Mouse (Mus musculus) limb, embryonic 15.5 days (tissue): ENCODE measurements around the gene Med9. TPM values are rescaled to one million over a fixed set of nuclear protein-coding genes. Genes with fewer than 3 reads are reported as not detected.
A peak's percentile ranks its signal among the peaks of the same experiment; 100 is the strongest.
"Not testable (repeated sequence)": the region's sequence is repeated elsewhere in the genome, so short reads cannot be mapped to it uniquely, and the experiment has no call there.

Experiments used
- ATAC-seq: fragments of 200-750 bp; cut with Nextera tagmentation; 2 replicates; pipeline ENCODE4 v1.8.0; 2017; ENCODE audit warnings: low read depth, moderate TSS enrichment; ENCODE audit not compliant: insufficient number of reproducible peaks, low FRiP score, low TSS enrichment
- H3K27ac ChIP-seq: fragments of 300-500 bp; sonication (generic); 2 replicates; pipeline ENCODE4 v1.5.1; 2015; ENCODE audit warnings: moderate library complexity, mild to moderate bottlenecking, inconsistent platforms
- H3K27me3 ChIP-seq: fragments of 300-500 bp; sonication (generic); 2 replicates; pipeline ENCODE4 v1.6.1; 2015; ENCODE audit warnings: inconsistent platforms
- H3K36me3 ChIP-seq: fragments of 300-500 bp; sonication (generic); 2 replicates; pipeline ENCODE4 v1.6.1; 2015; ENCODE audit warnings: inconsistent platforms
- H3K4me1 ChIP-seq: fragments of 300-500 bp; sonication (generic); 2 replicates; pipeline ENCODE4 v1.6.1; 2015; ENCODE audit warnings: inconsistent platforms
- H3K4me2 ChIP-seq: fragments of 300-500 bp; sonication (generic); 2 replicates; pipeline ENCODE4 v1.6.1; 2015; ENCODE audit warnings: mild to moderate bottlenecking, inconsistent platforms
- H3K4me3 ChIP-seq: fragments of 300-500 bp; sonication (generic); 2 replicates; pipeline ENCODE4 v1.5.1; 2015; ENCODE audit warnings: mild to moderate bottlenecking, inconsistent platforms
- H3K9ac ChIP-seq: fragments of 300-500 bp; sonication (generic); 2 replicates; pipeline ENCODE4 v1.6.1; 2015; ENCODE audit warnings: inconsistent platforms
- H3K9me3 ChIP-seq: fragments of 300-500 bp; sonication (generic); 2 replicates; pipeline ENCODE4 v1.6.1; 2016; ENCODE audit warnings: inconsistent platforms
- WGBS: fragments of 180-500 bp; shearing (Covaris S2); methylation state at CpG from one replicate; pipeline ENCODE4 v1.1.7; 2015; 5-methylcytosine and 5-hydroxymethylcytosine counted together
- polyA plus RNA-seq: library from polyadenylated mRNA; unstranded; fragments of >200 nt; fragmentation: Nextera tagmentation; extraction: Ambion mirVana; gene quantifications from 2 replicates; pipeline ENCODE4 v1.2.1, GENCODE M21; 2015

The Med9 gene
- polyA plus RNA-seq, 1 experiment from 2014 or later, result 35.0 TPM

- Histone ChIP-seq H3K36me3 (no peaks in the 10 kb centered on the region), H3K4me2 (no peak overlapping the region), H3K27me3 (no peaks in the 10 kb centered on the region), H3K9me3 (no peaks in the 10 kb centered on the region), H3K27ac (no peak overlapping the region), H3K9ac (no peak overlapping the region), H3K4me1 (peaks cover 3% of the 10 kb centered on the region; the same call in 1 of the 2 replicates), H3K4me3 (no peak overlapping the region)
- ATAC-seq, result no peak
- WGBS, result 62% methylated on average over 5 of the region's 5 CpGs
These were observed 27.7 kb upstream of the Med9 start for GRCm38 (mm10) chr11:59920331-59920730.

GRCm38 (mm10) chr11:59921265-59921664 is 26.7 kb upstream of the Med9 start:
- Histone ChIP-seq H3K9me3 (no peaks in the 10 kb centered on the region), H3K27ac (no peak overlapping the region), H3K4me2 (no peak overlapping the region), H3K9ac (no peak overlapping the region), H3K4me3 (no peak overlapping the region), H3K36me3 (no peaks in the 10 kb centered on the region), H3K4me1 (peaks cover 3% of the 10 kb centered on the region; the same call in 1 of the 2 replicates), H3K27me3 (no peaks in the 10 kb centered on the region)
- no peak for ATAC-seq
- WGBS, result 10% methylated on average over 7 of the region's 7 CpGs

GRCm38 (mm10) chr11:59930031-59930430 is 18.0 kb upstream of the Med9 start:
- H3K9ac ChIP-seq, result no peak overlapping the region

GRCm38 (mm10) chr11:59932560-59933337 is 15.3 kb upstream of the Med9 start:
- WGBS, result 57% methylated on average over 9 of the region's 9 CpGs
- Histone ChIP-seq H3K36me3 (no peaks in the 10 kb centered on the region), H3K9ac (no peak overlapping the region), H3K27ac (no peak overlapping the region), H3K4me1 (0 out of 2 replicates have a peak, but pooled peaks cover 3% of the 10 kb centered on the region), H3K9me3 (no peaks in the 10 kb centered on the region), H3K27me3 (0 out of 2 replicates have a peak, but pooled peaks cover 3% of the 10 kb centered on the region), H3K4me2 (no peak overlapping the region), H3K4me3 (no peak overlapping the region)
- ATAC-seq, result no peak

More at GRCm38 (mm10) chr11:59930031-59930430, 18.0 kb upstream of the Med9 start:
- 0 out of 2 replicates have a peak, but pooled peaks cover 3% of the 10 kb centered on the region for H3K27me3 ChIP-seq
- ATAC-seq, result no peak
- H3K4me1 ChIP-seq, result 0 out of 2 replicates have a peak, but pooled peaks cover 3% of the 10 kb centered on the region
- no peaks in the 10 kb centered on the region for H3K9me3 ChIP-seq
- H3K4me3 ChIP-seq, result no peak overlapping the region
- no peak overlapping the region for H3K4me2 ChIP-seq
- H3K27ac ChIP-seq, result no peak overlapping the region
- 42% methylated on average over 4 of the region's 4 CpGs for WGBS
- H3K36me3 ChIP-seq, result no peaks in the 10 kb centered on the region

- Histone ChIP-seq H3K4me2 (no peak overlapping the region), H3K9me3 (no peaks in the 10 kb centered on the region), H3K27ac (no peak overlapping the region), H3K4me3 (no peak overlapping the region), H3K4me1 (0 out of 2 replicates have a peak, but pooled peaks cover 3% of the 10 kb centered on the region), H3K36me3 (no peaks in the 10 kb centered on the region), H3K27me3 (0 out of 2 replicates have a peak, but pooled peaks cover 3% of the 10 kb centered on the region), H3K9ac (no peak overlapping the region)
- 48% methylated on average over 12 of the region's 12 CpGs for WGBS
- ATAC-seq, result no peak
These were observed 14.1 kb upstream of the Med9 start for GRCm38 (mm10) chr11:59933943-59934342.

GRCm38 (mm10) chr11:59937023-59937422 is 11.0 kb upstream of the Med9 start:
- no peak for ATAC-seq
- 90% methylated on average over 3 of the region's 3 CpGs for WGBS
- Histone ChIP-seq H3K4me1 (0 out of 2 replicates have a peak, but pooled peaks cover 3% of the 10 kb centered on the region), H3K27me3 (0 out of 2 replicates have a peak, but pooled peaks cover 3% of the 10 kb centered on the region), H3K9me3 (no peaks in the 10 kb centered on the region), H3K36me3 (no peaks in the 10 kb centered on the region), H3K27ac (no peak overlapping the region), H3K9ac (no peak overlapping the region), H3K4me3 (no peak overlapping the region), H3K4me2 (no peak overlapping the region)

GRCm38 (mm10) chr11:59937615-59938014 is 10.4 kb upstream of the Med9 start:
- Histone ChIP-seq H3K27me3 (0 out of 2 replicates have a peak, but pooled peaks cover 3% of the 10 kb centered on the region), H3K4me3 (no peak overlapping the region), H3K27ac (no peak overlapping the region), H3K4me1 (no peaks in the 10 kb centered on the region), H3K36me3 (no peaks in the 10 kb centered on the region), H3K9me3 (no peaks in the 10 kb centered on the region), H3K9ac (no peak overlapping the region), H3K4me2 (no peak overlapping the region)
- no peak for ATAC-seq
- 46% methylated on average over 2 of the region's 2 CpGs for WGBS

- no peak overlapping the region for H3K9ac ChIP-seq
- H3K27ac ChIP-seq, result no peak overlapping the region
- no peaks in the 10 kb centered on the region for H3K36me3 ChIP-seq
- 75% methylated on average over 1 of the region's 1 CpGs for WGBS
- no peaks in the 10 kb centered on the region for H3K27me3 ChIP-seq
- ATAC-seq, result no peak
- no peaks in the 10 kb centered on the region for H3K9me3 ChIP-seq
- no peaks in the 10 kb centered on the region for H3K4me1 ChIP-seq
- no peak overlapping the region for H3K4me3 ChIP-seq
- H3K4me2 ChIP-seq, result no peak overlapping the region
These were observed 8.2 kb upstream of the Med9 start for GRCm38 (mm10) chr11:59939821-59940220.

GRCm38 (mm10) chr11:59940645-59941044 is 7.4 kb upstream of the Med9 start:
- ATAC-seq, result no peak
- Histone ChIP-seq H3K9me3 (no peaks in the 10 kb centered on the region), H3K27ac (no peak overlapping the region), H3K4me2 (no peak overlapping the region), H3K4me3 (no peak overlapping the region), H3K9ac (no peak overlapping the region), H3K4me1 (no peaks in the 10 kb centered on the region), H3K27me3 (no peaks in the 10 kb centered on the region), H3K36me3 (no peaks in the 10 kb centered on the region)
- WGBS, result 74% methylated on average over 3 of the region's 3 CpGs

GRCm38 (mm10) chr11:59941391-59941790 is 6.6 kb upstream of the Med9 start:
- no peak overlapping the region for H3K27ac ChIP-seq
- 27% methylated on average over 3 of the region's 3 CpGs for WGBS
- no peaks in the 10 kb centered on the region for H3K9me3 ChIP-seq
- H3K4me3 ChIP-seq, result no peak overlapping the region
- no peak overlapping the region for H3K9ac ChIP-seq
- ATAC-seq, result no peak
- H3K36me3 ChIP-seq, result no peaks in the 10 kb centered on the region
- H3K27me3 ChIP-seq, result no peaks in the 10 kb centered on the region
- H3K4me1 ChIP-seq, result no peaks in the 10 kb centered on the region
- no peak overlapping the region for H3K4me2 ChIP-seq

- H3K4me2 ChIP-seq, H3K9ac ChIP-seq, ATAC-seq, H3K27ac ChIP-seq, H3K9me3 ChIP-seq, H3K36me3 ChIP-seq, H3K27me3 ChIP-seq, H3K4me3 ChIP-seq: not testable (repeated sequence)
- H3K4me1 ChIP-seq, result peaks cover 16% of the 10 kb centered on the region
- WGBS, result 85% methylated on average over 10 of the region's 10 CpGs
These were observed 3.2 kb upstream of the Med9 start for GRCm38 (mm10) chr11:59944855-59945254.

GRCm38 (mm10) chr11:59948401-59948767 is 378 bp downstream of the Med9 start:
- peak overlapping the region; percentile 79 for H3K27ac ChIP-seq

More at GRCm38 (mm10) chr11:59948401-59948767, 378 bp downstream of the Med9 start:
- Histone ChIP-seq H3K4me3 (peak overlapping the region; percentile 90), H3K4me1 (peaks cover 18% of the 10 kb centered on the region), H3K36me3 (no peaks in the 10 kb centered on the region), H3K9ac (peak overlapping the region; percentile 99), H3K9me3 (no peaks in the 10 kb centered on the region), H3K27me3 (no peaks in the 10 kb centered on the region), H3K4me2 (peak overlapping the region; percentile 71)
- peak; percentile 45; the same call in 1 of the 2 replicates for ATAC-seq
- WGBS, result 2% methylated on average over 16 of the region's 16 CpGs
